Mouse (Mus musculus): Measurements from ENCODE around the gene Trpc7.
A peak's percentile ranks its signal among the peaks of the same experiment; 100 is the strongest.

Gene Trpc7

GRCm38 (mm10) chr13:56790683-56791082 lies 105.1 kb downstream of the Trpc7 start:
- no peak for DNase-seq (ENCODE audit: inconsistent ontology term)

- no peak for DNase-seq (ENCODE audit: inconsistent ontology term)
These were observed 113.2 kb downstream of the Trpc7 start for GRCm38 (mm10) chr13:56782621-56783020.

GRCm38 (mm10) chr13:56781697-56782096 lies 114.1 kb downstream of the Trpc7 start:
- DNase-seq (ENCODE audit: inconsistent ontology term) = no peak

- no peak for DNase-seq (ENCODE audit: inconsistent ontology term)
These were observed 114.9 kb downstream of the Trpc7 start for GRCm38 (mm10) chr13:56780746-56781469.

- no peak for DNase-seq (ENCODE audit: inconsistent ontology term)
These were observed 121.5 kb downstream of the Trpc7 start for GRCm38 (mm10) chr13:56774304-56774703.

GRCm38 (mm10) chr13:56773262-56773870 lies 122.4 kb downstream of the Trpc7 start:
- DNase-seq (ENCODE audit: inconsistent ontology term) = no peak

GRCm38 (mm10) chr13:56772592-56772991 lies 123.2 kb downstream of the Trpc7 start:
- no peak for DNase-seq (ENCODE audit: inconsistent ontology term)

GRCm38 (mm10) chr13:56770786-56771185 lies 125.0 kb downstream of the Trpc7 start:
- DNase-seq (ENCODE audit: inconsistent ontology term) = no peak

GRCm38 (mm10) chr13:56770136-56770578 lies 125.6 kb downstream of the Trpc7 start:
- peak; percentile 77 for DNase-seq (ENCODE audit: inconsistent ontology term)

- no peak for DNase-seq (ENCODE audit: inconsistent ontology term)
These were observed 126.4 kb downstream of the Trpc7 start for GRCm38 (mm10) chr13:56769431-56769830.

GRCm38 (mm10) chr13:56766211-56766610 lies 129.6 kb downstream of the Trpc7 start:
- DNase-seq (ENCODE audit: inconsistent ontology term) = peak; percentile 63

GRCm38 (mm10) chr13:56765284-56766032 lies 130.3 kb downstream of the Trpc7 start:
- no peak for DNase-seq (ENCODE audit: inconsistent ontology term)

GRCm38 (mm10) chr13:56762446-56763229 lies 133.2 kb downstream of the Trpc7 start:
- DNase-seq (ENCODE audit: inconsistent ontology term) = no peak

GRCm38 (mm10) chr13:56758492-56758891 lies 137.3 kb downstream of the Trpc7 start:
- DNase-seq (ENCODE audit: inconsistent ontology term) = peak; percentile 27

GRCm38 (mm10) chr13:56757201-56757600 lies 138.6 kb downstream of the Trpc7 start:
- no peak for DNase-seq (ENCODE audit: inconsistent ontology term)

GRCm38 (mm10) chr13:56755871-56756270 lies 139.9 kb downstream of the Trpc7 start:
- no peak for DNase-seq (ENCODE audit: inconsistent ontology term)

GRCm38 (mm10) chr13:56753192-56753951 lies 142.4 kb downstream of the Trpc7 start, which contains the start of gene Gm45623:
Gene Gm45623, minus strand, starts transcription at chr13:56753827.
- DNase-seq (ENCODE audit: inconsistent ontology term) = no peak

- peak; percentile 24 for DNase-seq (ENCODE audit: inconsistent ontology term)
These were observed 143.2 kb downstream of the Trpc7 start for GRCm38 (mm10) chr13:56752474-56753191.

GRCm38 (mm10) chr13:56751774-56752173 lies 144.0 kb downstream of the Trpc7 start:
- no peak for DNase-seq (ENCODE audit: inconsistent ontology term)

GRCm38 (mm10) chr13:56749377-56749776 lies 146.4 kb downstream of the Trpc7 start:
- no peak for DNase-seq (ENCODE audit: inconsistent ontology term)
